Mouse (Mus musculus) spleen, postnatal 4 days (tissue): ENCODE measurements around the gene Mtx2.
A peak's percentile ranks its signal among the peaks of the same experiment; 100 is the strongest.

ENCODE experiments used
- DNase-seq, 2 experiments: peaks; one replicate each; pipeline ENCODE4 v3.0.0; 2022; ENCODE audit warnings: low spot score in 2 of 2

Gene Mtx2

DNA sequence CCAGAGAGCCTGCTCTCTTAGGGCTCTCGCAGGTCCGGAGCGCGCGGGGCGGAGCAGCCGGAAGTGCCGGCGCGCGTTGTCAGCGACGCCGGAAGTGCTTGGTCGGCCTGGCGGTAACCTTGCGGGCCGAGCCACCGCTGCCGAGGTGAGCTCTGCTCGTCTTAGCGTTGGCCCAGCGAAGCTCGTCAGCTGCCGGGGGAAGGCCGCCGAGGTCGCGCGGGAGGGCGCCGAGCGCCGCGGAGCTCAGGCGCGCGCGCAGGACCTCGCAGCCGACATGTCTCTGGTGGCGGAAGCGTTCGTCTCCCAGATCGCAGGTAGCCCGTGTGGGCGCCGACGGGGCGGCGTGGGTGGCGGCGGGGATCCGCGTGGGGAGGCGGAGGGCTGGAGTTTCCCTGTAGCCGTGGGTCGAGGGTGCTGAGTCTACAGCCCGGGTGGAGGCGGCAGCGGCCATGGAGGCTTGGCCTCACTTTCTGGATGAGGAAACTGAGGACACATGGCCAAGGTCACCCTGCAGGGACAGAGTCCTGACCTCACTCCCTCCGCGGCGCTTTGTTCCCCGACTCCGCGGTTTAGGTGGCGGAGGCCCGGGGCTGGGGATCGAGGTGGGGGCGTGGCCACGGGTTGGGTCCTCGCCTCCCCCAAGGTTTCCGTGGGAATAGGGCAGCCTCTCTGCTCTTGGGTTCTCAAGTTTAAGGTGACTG, at the start of gene Mtx2:
Gene Mtx2 (plus strand): TSS at position 74 of the 701 bp plus-strand sequence.
- peak; percentile 67 to 86 for DNase-seq

DNA sequence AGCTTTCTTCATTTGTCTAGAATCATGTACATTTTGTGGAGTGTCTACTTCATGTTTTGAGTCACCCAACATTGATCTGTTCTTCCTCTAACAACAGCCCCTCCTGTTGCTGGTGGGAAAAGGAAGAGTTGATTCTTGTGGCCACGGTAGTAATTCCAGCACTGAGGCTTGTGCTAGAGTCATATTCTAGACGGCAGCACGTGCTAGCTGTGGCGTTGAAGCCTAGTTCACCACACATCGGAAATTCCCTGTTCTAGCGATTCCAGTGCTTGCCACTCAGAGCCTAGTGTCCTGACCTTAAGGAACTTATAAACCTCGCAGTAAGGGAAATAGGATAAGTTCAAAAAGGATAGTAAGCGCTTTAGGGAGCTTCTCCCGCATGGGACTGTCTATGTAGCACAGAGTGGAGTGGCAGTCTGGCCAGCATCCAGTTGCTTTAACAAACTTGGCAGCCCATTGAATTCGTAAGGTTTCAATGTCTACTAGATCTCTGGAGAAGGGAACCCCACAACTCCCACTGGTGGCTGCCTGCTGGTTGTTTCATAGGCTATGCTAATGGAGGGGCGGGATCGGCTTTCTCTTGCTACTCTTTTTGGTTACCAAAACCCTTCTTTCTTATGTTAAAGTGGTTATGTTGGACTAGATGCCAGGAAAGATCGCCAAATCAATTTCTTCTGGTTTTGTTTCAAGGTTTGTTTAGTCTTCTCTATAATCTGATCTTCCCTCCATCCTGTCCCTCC, 47.9 kb upstream of the Mtx2 start:
- no peak for DNase-seq

DNA sequence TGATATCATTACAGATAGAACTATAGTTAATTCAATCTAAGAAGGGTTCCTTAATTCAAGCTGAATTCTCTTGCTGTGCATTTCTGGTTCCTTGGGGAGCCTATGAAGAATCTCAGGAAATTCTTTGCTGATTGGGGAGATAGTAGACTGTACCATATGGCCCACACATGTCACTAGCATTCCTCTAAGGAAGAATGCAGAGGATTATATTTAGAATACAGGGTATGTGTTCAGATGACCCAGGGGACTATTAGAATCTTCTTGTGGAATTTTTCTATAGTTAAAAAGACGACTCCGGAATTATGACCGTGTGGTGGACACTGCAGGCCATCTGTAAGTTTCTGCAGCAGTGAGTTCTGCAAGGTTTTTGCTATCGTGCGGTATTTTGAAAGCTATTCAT, 44.2 kb upstream of the Mtx2 start:
- no peak for DNase-seq

DNA sequence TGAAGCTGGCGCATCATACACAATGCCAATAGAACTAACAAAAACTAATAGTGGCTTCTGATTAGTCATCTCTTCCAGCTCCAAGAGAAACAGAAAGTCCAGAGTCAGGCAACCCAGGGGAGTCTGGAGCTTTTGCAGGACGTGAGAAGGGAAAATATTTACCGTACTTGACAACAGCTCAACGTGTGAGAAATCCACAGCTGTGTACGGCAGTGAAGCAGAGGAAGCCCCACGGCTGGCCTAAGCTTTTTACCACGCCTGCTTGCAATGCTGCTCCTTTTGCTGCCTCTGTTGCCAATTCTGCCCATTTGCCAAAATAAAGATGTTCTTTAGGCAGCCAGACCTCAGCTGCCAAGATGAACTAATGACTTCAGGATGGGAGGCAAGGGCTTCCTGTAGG, 30.1 kb upstream of the Mtx2 start:
- no peak for DNase-seq

DNA sequence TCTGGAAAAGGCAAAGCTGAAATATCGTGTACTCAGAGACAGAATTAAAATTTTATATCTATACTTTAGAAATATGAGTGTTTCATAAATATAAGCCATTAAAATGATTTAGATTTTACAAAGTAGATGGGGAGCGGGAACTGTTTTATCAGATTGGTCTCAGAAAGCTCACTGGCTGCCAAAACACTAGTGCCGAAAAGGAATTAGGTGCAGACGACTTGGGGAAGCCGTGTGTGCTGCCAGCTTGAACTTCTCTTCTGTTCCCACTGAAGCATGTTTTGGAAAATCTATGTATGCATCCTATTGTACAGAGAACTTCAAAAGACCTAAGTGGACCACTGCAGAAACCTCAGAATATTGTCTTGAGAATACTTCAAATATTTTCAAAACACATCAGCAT, 17.2 kb upstream of the Mtx2 start:
- DNase-seq = no peak

DNA sequence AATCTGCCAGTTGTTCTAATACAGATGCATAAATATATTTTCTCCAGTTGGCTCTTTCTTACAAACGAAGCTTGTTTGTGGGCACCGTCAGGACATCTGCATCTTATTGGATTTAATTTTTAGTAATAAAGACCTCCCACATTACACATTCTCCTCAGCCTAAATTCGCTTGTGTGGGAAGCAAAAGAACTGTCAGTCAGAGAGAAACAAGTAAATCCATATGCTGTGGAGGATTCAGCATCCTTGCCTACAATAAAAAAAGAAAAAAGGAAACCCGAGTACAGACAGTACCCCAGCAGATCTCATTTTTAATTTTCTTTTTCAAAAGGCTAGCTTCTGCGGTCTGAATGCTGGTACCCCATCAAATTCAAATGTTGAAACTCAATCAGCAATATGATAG, 2.9 kb upstream of the Mtx2 start:
- DNase-seq = no peak

DNA sequence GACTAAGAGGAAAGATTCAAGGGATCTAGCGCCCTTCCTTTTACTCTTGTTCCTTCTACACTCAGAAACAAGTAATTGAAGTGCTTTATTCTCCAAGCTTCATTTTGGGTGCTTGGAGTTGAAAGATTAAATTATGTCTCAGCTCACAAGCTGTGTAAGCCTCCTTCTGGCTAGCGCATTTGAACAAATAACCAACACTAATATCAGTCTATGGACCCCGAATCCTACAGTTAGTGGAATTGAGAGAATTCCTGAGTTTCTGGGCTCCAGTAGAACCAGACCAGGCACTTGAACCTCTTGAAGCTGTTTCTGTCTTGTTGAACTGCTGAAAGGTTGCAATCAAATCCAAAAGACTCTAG, 253 bp upstream of the Mtx2 start:
- no peak for DNase-seq

DNA sequence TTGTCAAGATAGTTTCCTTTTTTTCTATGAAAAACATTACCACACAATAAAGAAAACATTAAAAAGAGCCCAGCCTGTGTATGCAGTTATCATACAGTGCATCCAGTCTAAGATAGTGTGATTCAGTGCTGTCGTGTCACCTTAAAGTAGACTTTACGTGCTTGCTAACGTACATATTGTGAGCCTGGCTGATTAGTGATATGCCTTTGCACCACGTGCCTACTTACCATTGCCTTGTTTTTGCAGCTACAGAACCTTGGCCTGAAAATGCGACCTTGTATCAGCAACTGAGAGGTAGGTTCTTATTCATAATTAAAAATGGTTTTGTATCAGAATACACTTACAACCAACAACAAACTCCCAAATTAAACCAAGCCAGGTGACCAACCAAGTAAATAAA, 21.4 kb downstream of the Mtx2 start:
- no peak for DNase-seq

DNA sequence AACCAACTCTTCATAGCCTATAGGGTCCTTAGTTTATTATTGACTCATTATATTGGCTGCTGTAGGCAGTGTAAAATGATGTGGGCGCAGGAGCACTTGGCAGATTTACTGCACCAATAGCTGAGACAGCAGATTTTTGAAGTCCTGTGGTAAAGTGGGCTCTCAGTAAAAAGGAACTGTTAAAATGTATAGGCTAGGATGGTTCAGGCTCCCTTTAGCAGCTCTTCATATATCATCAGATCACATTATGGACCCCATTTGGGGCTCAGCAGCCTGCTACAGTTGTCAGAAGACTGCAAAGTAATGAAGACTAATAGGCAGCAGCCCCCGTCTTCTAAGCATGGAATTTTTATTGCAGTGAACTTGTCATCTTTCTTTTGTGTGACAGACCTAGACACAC, 21.9 kb downstream of the Mtx2 start:
- DNase-seq = no peak

DNA sequence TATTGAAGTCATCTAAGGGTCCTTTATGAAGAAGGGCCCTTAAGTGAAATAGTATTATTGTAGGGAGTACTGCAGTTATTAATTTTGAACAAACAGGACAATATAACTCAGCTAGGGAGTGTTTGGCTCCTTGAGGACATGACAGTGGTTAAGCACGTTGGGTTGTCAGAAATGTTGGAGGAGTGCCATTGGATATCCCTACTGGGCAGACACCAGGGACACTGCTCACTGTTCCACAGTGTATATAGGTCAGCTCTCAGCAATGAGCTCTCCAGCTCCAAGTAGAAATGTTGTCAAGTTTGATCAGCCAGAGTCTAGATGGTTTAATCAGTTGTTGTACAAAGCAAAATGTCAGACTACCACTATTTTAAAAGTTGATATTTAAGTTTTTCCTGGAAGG, 24.4 kb downstream of the Mtx2 start:
- no peak for DNase-seq

DNA sequence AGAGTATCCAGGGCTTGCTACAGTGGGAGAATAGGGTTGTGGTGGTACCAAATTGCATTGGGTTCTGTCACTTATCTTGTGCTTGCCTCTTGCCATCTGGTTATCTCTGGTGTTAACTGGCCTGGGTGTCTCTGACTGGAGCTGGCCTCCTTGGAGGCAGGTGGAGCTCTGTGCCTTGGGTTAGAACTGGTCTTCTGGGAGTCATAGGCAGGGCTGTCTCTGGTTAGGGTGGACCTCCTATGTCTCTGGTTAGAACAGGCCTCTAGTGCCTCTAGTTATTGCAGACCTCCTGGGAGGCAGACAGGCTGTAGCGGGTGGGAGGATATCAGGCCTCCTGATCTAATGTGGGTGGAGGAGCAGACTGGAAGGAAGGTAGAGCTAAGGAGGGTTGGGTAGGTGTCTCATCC, 36.5 kb downstream of the Mtx2 start:
- DNase-seq = peak in 1 of 2 experiments; percentile 13

DNA sequence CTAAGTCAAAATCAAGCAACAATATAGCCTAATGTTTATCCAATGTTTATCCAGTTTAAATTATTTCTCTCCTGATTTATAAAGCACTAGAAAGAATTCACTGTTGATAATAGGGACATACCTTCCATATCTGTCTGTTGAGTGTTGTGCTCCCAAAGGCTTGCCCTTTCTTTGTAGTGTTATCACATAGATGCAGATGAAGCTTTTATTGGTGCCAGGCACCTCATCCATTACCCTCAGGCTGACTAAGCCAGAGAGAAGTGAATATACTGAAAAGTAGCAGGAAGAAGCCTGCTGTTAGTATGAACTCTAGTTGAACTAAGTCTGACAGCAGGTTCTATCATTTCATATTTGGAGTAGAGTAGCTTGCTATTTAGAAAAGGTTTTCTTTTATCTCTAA, 39.8 kb downstream of the Mtx2 start:
- DNase-seq = no peak

DNA sequence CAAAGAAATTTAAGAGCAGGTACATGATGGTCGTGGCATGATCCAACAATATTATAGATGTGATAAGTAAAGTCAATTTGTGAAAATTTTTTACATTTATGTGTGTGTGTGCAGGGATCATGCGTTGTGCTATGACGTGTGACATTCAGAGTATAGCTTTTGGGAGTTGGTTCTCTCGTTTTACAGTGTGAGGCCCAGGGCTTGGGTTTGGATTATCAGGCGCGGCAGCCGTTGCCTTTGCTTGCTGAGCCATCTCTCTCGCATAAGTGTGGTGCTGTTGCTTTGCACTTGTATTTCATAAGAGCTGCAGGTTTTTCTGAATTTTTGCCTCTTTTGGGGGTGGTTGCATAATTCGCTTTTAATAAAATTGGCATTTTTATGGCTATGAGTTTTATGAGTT, 48.4 kb downstream of the Mtx2 start:
- no peak for DNase-seq

DNA sequence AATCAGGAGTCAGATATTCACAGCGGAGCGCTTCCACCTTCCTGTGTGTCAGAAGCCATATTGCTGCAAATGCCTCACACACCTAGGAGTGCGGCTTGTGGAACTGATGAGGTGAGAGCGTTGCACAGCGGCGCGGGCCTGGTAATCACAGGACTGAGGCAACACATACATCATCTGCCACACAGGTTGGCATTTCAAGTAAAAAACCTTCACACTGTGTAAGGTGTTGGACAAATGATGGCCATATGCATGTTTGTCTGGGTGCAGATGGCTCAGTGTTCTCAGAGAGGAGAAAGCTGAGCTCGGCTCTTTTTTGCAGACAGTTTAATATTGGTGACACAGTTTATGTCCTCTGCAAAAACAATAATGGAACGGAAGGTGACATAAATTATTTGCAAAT, 58.8 kb downstream of the Mtx2 start:
- no peak for DNase-seq

DNA sequence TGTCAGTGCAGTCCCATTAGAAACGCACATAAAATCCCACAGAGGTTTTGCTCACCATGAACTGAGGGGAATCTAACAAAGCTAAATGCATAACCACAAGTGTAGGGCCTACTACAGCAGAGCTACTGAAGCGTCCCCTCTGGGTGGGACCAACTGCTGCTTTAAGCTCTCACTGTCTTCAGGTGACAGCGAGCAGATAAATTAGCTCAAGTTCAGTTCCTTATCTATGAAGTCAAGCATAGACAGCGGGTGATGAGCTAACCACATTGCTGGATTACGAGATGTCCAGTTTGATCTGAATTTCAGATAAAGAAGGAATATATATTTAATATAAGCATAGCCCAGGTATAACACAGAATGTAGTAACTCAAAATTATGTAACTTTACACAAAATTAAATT, 66.3 kb downstream of the Mtx2 start:
- no peak for DNase-seq

DNA sequence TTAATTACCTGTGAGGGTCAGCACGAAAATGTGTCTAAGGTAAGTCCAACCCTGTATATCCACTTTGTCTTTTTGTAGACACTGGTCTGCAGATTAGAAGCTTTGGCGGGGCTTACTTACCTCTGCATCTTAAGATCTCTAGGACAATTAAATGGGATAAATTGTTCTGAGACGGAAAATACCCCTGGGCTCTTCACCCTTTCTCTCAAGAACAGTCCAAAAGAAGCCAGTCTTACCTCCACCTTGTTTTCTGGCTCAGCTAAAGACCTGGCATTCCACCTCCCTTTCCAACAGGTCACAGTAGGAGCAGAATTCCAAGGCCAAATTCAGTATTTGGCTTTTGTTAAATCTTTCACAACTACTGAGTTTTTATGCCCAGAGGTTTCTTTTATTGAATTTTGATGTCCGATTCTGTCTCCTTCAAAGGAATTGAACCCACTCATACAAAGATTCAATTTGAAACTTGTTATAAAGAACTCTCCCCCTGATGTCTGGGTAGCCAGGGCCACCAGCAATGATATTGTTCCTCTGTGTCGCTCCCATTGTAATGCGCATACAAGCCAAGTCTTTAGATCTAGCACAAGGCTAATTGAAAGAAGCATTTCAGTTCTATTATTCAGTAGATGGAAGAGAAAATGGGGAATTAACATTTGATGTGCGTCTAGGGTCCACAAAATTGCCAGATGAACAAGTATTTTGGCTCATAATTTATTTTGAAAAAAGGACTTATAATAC, 67.4 kb downstream of the Mtx2 start:
- DNase-seq = no peak

DNA sequence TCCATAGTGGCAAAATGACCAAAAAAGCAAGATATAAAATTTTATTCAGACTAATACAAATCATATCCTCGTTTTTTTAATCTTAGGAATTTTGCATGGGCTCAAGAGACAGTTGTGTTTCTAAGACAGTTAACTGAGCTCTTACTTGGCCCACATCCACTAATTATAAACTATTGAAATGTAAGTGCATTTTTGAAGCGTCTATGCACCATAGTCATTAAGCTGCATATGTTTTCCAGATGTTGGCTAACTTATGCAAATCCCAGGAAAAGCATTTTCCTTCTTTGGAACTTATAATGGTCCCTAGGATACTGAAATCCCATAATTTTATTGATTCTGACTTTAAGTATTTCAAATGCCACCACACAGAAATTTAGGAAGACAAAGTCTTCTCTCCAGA, 68.5 kb downstream of the Mtx2 start:
- no peak for DNase-seq

DNA sequence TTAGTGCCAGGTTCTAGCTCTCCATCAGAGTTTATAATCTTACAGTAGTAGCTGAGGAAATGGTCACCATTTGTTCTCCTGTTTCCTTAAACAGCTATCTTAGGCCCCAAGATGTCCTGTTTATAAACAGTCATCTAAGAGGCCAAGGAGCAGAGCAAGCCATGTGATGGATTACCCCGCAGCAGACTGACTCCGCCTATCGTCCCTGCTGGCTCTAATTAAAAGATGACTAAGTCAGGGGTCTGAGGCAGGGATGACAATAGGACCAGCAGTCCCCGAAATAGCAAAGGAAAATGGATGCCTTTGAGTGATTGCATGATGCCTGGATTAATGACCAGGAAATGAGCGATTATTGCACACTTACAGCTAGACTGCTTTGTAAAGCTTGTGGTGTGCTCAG, 74.4 kb downstream of the Mtx2 start:
- DNase-seq = no peak

DNA sequence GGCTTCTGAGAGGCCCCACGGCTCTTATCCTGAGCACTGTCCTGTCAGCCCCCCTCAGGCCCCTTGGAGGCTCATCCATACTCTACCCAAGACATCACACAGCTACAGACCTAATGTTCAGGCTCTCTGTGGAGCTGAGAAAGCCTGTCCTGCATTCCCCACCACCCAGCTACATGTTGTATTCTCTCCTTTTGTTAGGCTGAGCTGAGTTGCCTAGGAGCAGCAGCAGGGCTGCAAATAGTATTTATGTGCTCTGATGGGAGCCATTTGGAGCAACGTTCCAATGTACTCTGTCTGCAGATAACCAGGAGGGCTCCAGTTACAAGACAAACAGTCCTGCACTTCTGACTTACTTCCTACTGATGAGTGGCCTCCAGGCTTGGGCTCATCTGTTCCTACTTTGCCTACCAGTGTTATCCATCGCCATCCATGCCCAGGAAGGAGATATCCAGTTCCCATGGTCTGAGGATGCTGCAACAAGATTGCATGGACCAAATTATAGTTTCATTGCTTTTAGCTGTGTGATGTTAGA, 76.2 kb downstream of the Mtx2 start:
- DNase-seq = no peak

DNA sequence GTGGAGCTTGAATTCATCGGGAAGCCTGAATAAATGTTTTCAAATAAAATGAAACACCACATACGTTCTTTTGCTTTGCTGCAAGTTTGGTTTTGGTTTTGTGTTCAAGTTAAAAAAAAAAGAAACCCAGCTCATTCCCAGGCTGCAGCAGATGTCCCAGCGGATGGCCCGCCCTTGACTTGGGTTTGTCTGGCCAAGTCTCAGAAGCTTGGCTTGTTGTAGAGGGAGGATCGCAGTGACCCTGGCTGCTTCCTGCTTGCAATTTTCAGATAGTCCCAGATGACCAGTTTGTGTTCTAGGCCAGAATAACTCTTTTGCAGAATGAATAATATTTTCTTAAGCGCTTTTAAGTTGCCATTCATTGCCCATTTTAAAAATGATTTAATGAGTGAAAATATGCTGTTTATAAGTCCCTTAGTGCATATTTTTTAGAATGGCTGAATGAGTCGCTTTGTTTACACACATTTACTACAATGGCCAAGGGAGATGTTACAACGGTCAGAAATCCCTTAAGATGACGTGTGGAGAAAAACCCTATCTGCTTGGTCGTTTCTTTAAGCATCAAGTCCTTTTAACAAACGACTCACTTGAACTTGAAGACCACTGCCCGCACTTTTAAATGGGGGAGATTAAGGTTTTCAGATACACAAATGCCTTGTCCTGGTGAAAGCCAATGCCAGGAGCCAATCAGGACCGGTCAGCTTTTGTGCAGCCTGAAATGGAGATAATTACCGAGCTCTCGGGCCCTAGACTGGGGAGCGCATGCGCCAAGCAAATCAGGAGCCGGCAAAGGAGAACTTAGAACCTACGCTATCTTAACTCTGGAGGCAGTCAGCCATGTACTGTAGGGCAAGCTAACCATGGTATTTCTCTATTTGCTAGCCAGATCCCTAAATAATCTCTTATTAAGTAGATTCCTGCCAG, 82.0 kb downstream of the Mtx2 start:
- peak in 1 of 2 experiments; percentile 38 for DNase-seq

DNA sequence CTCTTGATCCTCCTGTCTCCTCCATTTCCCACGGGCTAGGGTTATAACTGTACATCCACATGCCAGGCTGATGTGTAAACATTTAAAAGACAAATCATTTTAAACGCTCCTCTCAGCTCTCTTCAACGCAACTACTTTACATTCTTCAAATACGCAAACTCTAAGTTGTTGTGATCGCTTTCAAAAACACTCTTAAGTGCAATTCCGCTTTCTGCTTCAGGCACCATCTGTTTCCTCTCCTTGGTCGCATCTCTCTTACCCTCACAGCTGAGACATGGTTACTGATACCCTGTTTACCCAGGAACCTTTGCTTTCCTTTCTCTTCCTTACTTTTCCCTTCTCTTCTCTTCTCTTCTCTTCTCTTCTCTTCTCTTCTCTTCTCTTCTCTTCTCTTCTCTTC, 86.4 kb downstream of the Mtx2 start:
- DNase-seq = no peak
